Mouse (Mus musculus) liver, embryonic 11.5 days (tissue): ENCODE data around the gene Tectb. TPM values are rescaled to one million over a fixed set of nuclear protein-coding genes. Genes with fewer than 3 reads are reported as not detected.
A peak's percentile ranks its signal among the peaks of the same experiment; 100 is the strongest.

Experiments used
- ATAC-seq: fragments of 200-750 bp; cut with Nextera tagmentation; replicated peaks from 2 replicates; pipeline ENCODE4 v1.8.0; 2017; ENCODE audit warnings: moderate number of reproducible peaks, mild to moderate bottlenecking, moderate TSS enrichment, moderate library complexity; ENCODE audit not compliant: low FRiP score
- DNase-seq: peaks from one replicate; pipeline ENCODE4 v3.0.0-alpha.2; 2017; ENCODE audit warnings: low spot score
- H3K27ac ChIP-seq: fragments of 300-500 bp; sonication (generic); 2 replicates; pipeline ENCODE4 v1.5.1; 2014; ENCODE audit warnings: mild to moderate bottlenecking, low read depth, low read length, control low read depth
- H3K27me3 ChIP-seq: fragments of 300-500 bp; sonication (generic); replicated peaks from 2 replicates; pipeline ENCODE4 v1.6.1; 2014; ENCODE audit warnings: low read length, mixed read lengths; ENCODE audit not compliant: control insufficient read depth, insufficient read depth
- H3K36me3 ChIP-seq: fragments of 300-500 bp; sonication (generic); 2 replicates; pipeline ENCODE4 v1.6.1; 2014; ENCODE audit warnings: mild to moderate bottlenecking, low read length, moderate library complexity, mixed read lengths; ENCODE audit not compliant: control insufficient read depth, insufficient read depth
- H3K4me1 ChIP-seq: fragments of 300-500 bp; sonication (generic); replicated peaks from 2 replicates; pipeline ENCODE4 v1.6.1; 2014; ENCODE audit warnings: low read length, mixed read lengths; ENCODE audit not compliant: control insufficient read depth, insufficient read depth
- H3K4me2 ChIP-seq: fragments of 300-500 bp; sonication (generic); 2 replicates; pipeline ENCODE4 v1.6.1; 2014; ENCODE audit warnings: mild to moderate bottlenecking, control low read depth, moderate library complexity
- H3K4me3 ChIP-seq: fragments of 300-500 bp; sonication (generic); 2 replicates; pipeline ENCODE4 v1.5.1; 2014; ENCODE audit warnings: low read depth, low read length, control low read depth
- H3K9ac ChIP-seq: fragments of 300-500 bp; sonication (generic); 2 replicates; pipeline ENCODE4 v1.6.1; 2014; ENCODE audit warnings: low read depth, low read length, control low read depth
- H3K9me3 ChIP-seq: fragments of 300-500 bp; sonication (generic); 2 replicates; pipeline ENCODE4 v1.6.1; 2016; ENCODE audit warnings: low read length, inconsistent platforms, mixed read lengths; ENCODE audit not compliant: control insufficient read depth
- WGBS: fragments of 180-500 bp; shearing (Covaris S2); extraction: QIAGEN DNeasy Blood & Tissue Kit; methylation state at CpG from one replicate; pipeline ENCODE4 v1.1.7; 2014; 5-methylcytosine and 5-hydroxymethylcytosine counted together
- polyA plus RNA-seq: library from polyadenylated mRNA; unstranded; fragments of >200 nt; fragmentation: Nextera tagmentation; extraction: Ambion mirVana; gene quantifications from 2 replicates; pipeline ENCODE4 v1.2.1, GENCODE M21; 2014

Tectb gene
- polyA plus RNA-seq, 1 experiment from 2014 or later = not detected

DNA sequence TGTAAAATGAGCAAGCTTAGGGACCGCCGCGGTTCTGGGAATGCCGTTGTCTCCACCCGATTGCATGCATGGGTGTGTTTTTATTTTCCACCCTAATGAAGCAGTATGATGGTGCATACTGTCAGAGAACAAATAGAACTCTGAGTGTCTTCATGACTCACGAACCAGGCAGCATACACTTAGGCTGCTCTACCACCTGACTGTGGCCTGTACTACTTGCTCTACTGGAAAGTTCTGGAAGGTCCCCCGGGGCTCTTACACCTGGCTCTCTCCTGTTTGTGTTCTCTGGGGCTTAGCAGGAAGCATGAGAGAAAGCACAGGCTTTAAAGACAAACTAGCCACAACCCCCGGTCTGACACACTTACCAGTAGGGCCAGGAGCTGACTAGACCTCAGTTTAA, 38.8 kb downstream of the Tectb start:
- Histone ChIP-seq H3K4me3 (no peak overlapping the region), H3K4me2 (peak overlapping the region; percentile 72), H3K9ac (no peak overlapping the region; the same call in 1 of the 2 replicates), H3K27me3 (no peaks in the 10 kb centered on the region), H3K9me3 (no peaks in the 10 kb centered on the region), H3K36me3 (no peaks in the 10 kb centered on the region), H3K4me1 (peaks cover 13% of the 10 kb centered on the region), H3K27ac (peak overlapping the region; percentile 79)
- WGBS = 56% methylated on average over 8 of the region's 8 CpGs
- ATAC-seq (no peak; the same call in 1 of the 2 replicates), DNase-seq (no peak)

DNA sequence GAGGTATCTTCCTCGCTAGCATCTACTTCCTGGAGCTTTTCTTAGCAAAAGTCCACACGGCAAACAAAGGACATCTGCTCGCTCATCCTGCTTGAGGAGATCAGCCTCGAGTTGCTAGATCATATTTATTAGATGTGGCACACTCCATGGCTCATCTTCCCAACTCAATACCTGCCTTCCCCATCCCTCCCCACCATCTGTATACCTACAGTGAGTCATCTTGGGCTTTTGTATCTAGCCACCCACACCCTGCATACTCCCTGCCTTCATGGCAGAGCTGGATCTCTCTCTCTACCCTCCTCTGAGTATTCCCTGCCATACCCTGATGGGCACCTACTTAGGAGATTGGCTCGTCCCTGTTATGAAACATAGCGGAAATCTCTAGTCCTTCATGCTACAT, 40.7 kb downstream of the Tectb start:
- Histone ChIP-seq H3K36me3 (no peaks in the 10 kb centered on the region), H3K9ac (no peak overlapping the region), H3K27me3 (no peaks in the 10 kb centered on the region), H3K4me2 (no peak overlapping the region), H3K9me3 (no peaks in the 10 kb centered on the region), H3K27ac (no peak overlapping the region), H3K4me1 (peaks cover 13% of the 10 kb centered on the region), H3K4me3 (no peak overlapping the region)
- 79% methylated on average over 6 of the region's 6 CpGs for WGBS
- no peak for ATAC-seq
- no peak for DNase-seq

DNA sequence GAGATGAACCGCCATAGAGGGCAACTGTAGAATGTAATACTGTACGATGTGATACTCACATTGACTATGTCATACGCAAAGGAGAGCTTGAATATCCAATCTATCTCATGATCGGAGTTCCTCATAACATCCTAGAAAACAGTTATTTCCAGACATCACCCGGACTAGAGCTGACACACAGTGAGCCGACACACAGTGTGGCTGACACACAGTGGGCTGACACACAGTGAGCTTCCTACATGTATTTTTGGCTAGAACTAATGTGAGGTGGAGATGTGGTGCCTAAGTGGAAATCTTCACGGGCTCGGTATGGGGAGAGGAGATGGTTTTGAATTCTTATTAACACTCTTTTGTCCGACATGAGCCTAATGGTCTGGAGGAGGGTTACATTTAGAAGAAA, 41.7 kb downstream of the Tectb start:
- no peaks in the 10 kb centered on the region for H3K27me3 ChIP-seq
- no peaks in the 10 kb centered on the region for H3K9me3 ChIP-seq
- H3K4me2 ChIP-seq = no peak overlapping the region
- no peaks in the 10 kb centered on the region for H3K36me3 ChIP-seq
- H3K4me1 ChIP-seq = peaks cover 13% of the 10 kb centered on the region
- no peak for ATAC-seq
- no peak overlapping the region for H3K4me3 ChIP-seq
- no peak for DNase-seq
- H3K27ac ChIP-seq = no peak overlapping the region
- 89% methylated on average over 9 of the region's 9 CpGs for WGBS
- no peak overlapping the region for H3K9ac ChIP-seq

DNA sequence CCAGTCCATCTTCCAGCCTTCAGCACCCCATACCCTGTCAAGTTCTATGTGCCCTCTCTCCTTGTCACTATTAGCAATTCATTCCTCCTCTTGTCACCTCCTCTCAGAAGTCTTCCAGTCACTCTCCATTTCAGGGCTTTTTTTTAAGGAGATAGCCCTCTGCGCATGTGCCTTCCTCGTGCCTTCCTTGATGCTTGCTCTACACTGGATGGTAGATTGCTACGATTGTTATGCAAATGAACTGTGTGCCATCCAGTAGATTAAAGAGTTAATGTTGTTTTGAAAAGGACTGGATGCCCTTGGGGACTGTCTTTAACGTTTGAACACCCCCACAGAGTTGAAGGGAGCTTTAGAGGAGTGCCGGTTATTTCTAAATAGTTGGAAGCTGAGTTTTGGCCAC, 46.1 kb downstream of the Tectb start:
- ATAC-seq (no peak), DNase-seq (no peak)
- no peak overlapping the region for H3K27ac ChIP-seq
- H3K9ac ChIP-seq = no peak overlapping the region
- no peaks in the 10 kb centered on the region for H3K27me3 ChIP-seq
- no peaks in the 10 kb centered on the region for H3K36me3 ChIP-seq
- H3K4me1 ChIP-seq = peaks cover 5% of the 10 kb centered on the region; the same call in 1 of the 2 replicates
- WGBS = 70% methylated on average over 5 of the region's 5 CpGs
- H3K9me3 ChIP-seq = no peaks in the 10 kb centered on the region
- H3K4me2 ChIP-seq = no peak overlapping the region
- no peak overlapping the region for H3K4me3 ChIP-seq

DNA sequence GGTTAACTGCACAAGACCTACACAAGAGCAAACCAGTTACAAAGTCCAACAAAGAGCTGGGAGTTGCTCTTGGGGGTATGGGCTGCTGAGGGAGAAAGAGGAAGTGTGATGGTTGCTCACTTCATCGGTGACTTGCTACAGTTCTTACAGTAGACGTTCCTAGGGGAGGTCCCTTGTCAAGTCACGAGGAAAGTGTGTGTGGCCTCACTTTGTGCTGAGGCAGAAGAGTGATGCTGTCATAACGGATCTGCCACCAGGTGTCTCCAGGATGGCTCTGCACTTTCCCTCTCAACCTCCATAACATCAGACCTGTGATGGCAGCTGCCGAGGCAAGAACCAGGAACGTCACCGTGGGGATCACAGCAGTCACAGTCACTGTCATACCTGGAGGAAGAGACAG, 46.6 kb downstream of the Tectb start:
- ATAC-seq = no peak
- no peak overlapping the region for H3K27ac ChIP-seq

DNA sequence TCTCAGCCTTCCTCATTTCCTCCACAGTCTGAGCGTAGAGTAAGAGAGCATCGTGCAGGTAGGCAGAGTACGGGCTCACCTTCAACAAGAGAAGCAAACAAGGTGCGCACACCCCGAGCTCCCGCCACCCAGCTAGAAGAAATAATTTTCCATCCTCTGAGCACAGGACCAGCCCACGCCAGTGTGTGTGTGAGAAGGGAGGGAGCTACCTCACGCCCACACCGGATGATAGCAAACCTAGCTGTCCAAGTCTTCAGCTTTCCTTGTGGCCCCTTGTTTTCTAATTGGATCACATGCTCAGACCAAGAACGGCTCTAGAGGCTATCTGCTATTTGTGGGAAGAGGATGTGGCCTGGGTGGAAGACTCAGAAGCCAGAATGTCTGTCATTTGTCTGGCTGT, 50.5 kb downstream of the Tectb start:
- Histone ChIP-seq H3K27me3 (no peaks in the 10 kb centered on the region), H3K9ac (no peak overlapping the region), H3K36me3 (no peaks in the 10 kb centered on the region), H3K4me1 (peaks cover 9% of the 10 kb centered on the region), H3K9me3 (no peaks in the 10 kb centered on the region), H3K27ac (no peak overlapping the region), H3K4me3 (no peak overlapping the region), H3K4me2 (no peak overlapping the region)
- DNase-seq (no peak), ATAC-seq (no peak)
- 71% methylated on average over 10 of the region's 10 CpGs for WGBS

More for the DNA sequence above, 46.6 kb downstream of the Tectb start:
- H3K27me3 ChIP-seq = no peaks in the 10 kb centered on the region
- WGBS = 74% methylated on average over 7 of the region's 7 CpGs
- H3K36me3 ChIP-seq = no peaks in the 10 kb centered on the region
- no peak overlapping the region for H3K4me3 ChIP-seq
- DNase-seq = no peak
- no peak overlapping the region for H3K4me2 ChIP-seq
- no peaks in the 10 kb centered on the region for H3K9me3 ChIP-seq
- H3K4me1 ChIP-seq = peaks cover 5% of the 10 kb centered on the region; the same call in 1 of the 2 replicates
- no peak overlapping the region for H3K9ac ChIP-seq

DNA sequence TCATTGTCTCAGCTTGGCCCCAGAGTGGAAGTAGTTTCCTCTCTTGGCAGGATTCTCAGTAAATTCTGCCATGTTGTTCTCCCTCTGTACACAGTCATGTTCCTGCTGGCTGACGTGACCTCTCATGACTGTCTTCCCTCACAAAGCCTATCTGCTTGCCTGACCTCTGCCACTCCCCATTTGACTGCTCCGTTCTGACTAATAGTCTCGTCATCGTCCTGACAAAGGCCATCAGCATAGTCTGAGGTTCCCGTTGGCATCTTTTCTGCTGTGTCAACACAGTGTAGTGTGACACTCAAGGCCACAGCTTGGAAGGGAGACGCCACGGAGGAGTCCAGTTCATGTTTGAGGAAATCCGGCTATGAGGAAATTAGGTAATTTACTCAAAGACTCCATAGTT, 51.6 kb downstream of the Tectb start:
- peaks cover 9% of the 10 kb centered on the region for H3K4me1 ChIP-seq
- WGBS = 50% methylated on average over 8 of the region's 8 CpGs

DNA sequence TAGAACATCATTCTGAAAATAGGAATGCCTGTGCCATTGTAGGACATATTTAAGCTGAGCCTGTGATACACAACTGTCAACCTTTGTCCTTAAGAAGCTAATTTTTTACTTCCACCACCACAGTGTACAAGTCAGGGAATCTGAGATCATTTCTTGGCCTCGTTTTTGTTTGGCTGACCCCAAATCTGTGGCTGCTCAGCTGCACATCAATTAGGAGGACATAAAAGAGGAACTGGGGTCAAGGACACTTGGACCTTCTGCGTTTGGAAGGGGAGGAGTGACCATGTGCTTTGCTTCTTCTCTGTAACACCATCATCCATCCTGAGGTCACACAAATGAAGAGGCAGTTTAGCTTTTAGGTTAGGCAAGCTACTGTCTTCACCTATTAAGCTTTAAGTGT, 55.5 kb downstream of the Tectb start:
- peaks cover 9% of the 10 kb centered on the region for H3K4me1 ChIP-seq
- no peaks in the 10 kb centered on the region for H3K9me3 ChIP-seq
- 18% methylated on average over 2 of the region's 2 CpGs for WGBS
- ATAC-seq (no peak), DNase-seq (no peak)
- no peak overlapping the region for H3K4me3 ChIP-seq
- no peaks in the 10 kb centered on the region for H3K27me3 ChIP-seq
- H3K36me3 ChIP-seq = no peaks in the 10 kb centered on the region
- no peak overlapping the region for H3K27ac ChIP-seq
- H3K4me2 ChIP-seq = no peak overlapping the region
- H3K9ac ChIP-seq = no peak overlapping the region

More for the DNA sequence above, 51.6 kb downstream of the Tectb start:
- H3K36me3 ChIP-seq = no peaks in the 10 kb centered on the region
- no peaks in the 10 kb centered on the region for H3K9me3 ChIP-seq
- no peak overlapping the region for H3K27ac ChIP-seq
- H3K4me3 ChIP-seq = no peak overlapping the region
- DNase-seq (no peak), ATAC-seq (peak; percentile 52; the same call in 1 of the 2 replicates)
- no peak overlapping the region for H3K9ac ChIP-seq
- no peak overlapping the region for H3K4me2 ChIP-seq
- no peaks in the 10 kb centered on the region for H3K27me3 ChIP-seq

DNA sequence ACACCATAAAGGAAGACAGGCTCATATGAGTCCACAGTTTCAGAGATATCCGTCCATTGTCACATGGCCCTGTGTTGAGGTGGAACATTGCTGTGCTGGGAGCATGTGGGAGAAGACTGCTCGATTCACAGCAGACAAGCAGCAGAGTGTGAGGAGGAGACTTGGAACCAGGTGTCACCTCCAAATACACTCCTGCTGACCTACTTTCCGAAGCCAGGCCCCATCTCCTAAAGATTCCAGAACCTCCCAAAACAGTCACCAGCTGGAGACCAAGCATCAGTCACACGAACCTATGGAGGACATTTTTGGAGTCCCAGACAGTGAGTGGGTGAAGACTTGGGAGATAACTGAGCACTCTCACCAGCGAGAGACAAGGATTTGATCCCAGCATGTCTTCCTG, 56.0 kb downstream of the Tectb start:
- Histone ChIP-seq H3K36me3 (no peaks in the 10 kb centered on the region), H3K27me3 (no peaks in the 10 kb centered on the region), H3K9ac (no peak overlapping the region), H3K27ac (no peak overlapping the region), H3K4me3 (no peak overlapping the region), H3K9me3 (no peaks in the 10 kb centered on the region), H3K4me1 (peaks cover 4% of the 10 kb centered on the region), H3K4me2 (no peak overlapping the region)
- DNase-seq (no peak), ATAC-seq (no peak)
- 69% methylated on average over 5 of the region's 5 CpGs for WGBS
